Mouse (Mus musculus): ENCODE results near the gene Gucd1. TPM values are rescaled to one million over a fixed set of nuclear protein-coding genes. Genes with fewer than 3 reads are reported as not detected.
"Not testable (repeated sequence)": the region's sequence is repeated elsewhere in the genome, so short reads cannot be mapped to it uniquely, and the experiment has no call there.

Gene Gucd1
- polyA plus RNA-seq, 1 experiment from 2014 or later: 19.7 TPM

- POLR2A ChIA-PET: no interaction called here
- no peaks in the 10 kb centered on the region for H3K27me3 ChIP-seq
- TF ChIP-seq CTCF (IDR thresholded peaks at IDR 0.05): no peak
- DNase-seq (ENCODE audit: low read depth, low spot score) (peak; percentile 62), ATAC-seq (peak; percentile 98)
- in situ Hi-C loops (cut with MboI; ENCODE audit: low pct_unique_long_range_greater_than_20kb): loop anchor here (5.0 kb wide), 1 partner anchor 41 kb away; no protein-coding TSS in a partner anchor
- CTCF ChIA-PET: interaction anchor here (1.1 to 1.3 kb wide), 3 partner anchors 9 to 17 kb away, joined by 3 to 4 read pairs (median 4); no protein-coding TSS in a partner anchor
Observed at GRCm38 (mm10) chr10:75378688-75379087, 139.1 kb downstream of the Gucd1 start.

- POLR2A ChIA-PET; DNase-seq (ENCODE audit: low read depth, low spot score); H3K27me3 ChIP-seq; ATAC-seq; in situ Hi-C loops (cut with MboI; ENCODE audit: low pct_unique_long_range_greater_than_20kb); CTCF ChIA-PET: not testable (repeated sequence)
Observed at GRCm38 (mm10) chr10:75373655-75374351, 144.0 kb downstream of the Gucd1 start.

GRCm38 (mm10) chr10:75365231-75365633 lies 152.5 kb downstream of the Gucd1 start:
- ATAC-seq (no peak), DNase-seq (ENCODE audit: low read depth, low spot score) (no peak)
- POLR2A ChIA-PET: no interaction called here
- TF ChIP-seq CTCF (IDR thresholded peaks at IDR 0.05): no peak
- in situ Hi-C loops (cut with MboI; ENCODE audit: low pct_unique_long_range_greater_than_20kb): no loop called here
- CTCF ChIA-PET: interaction anchor here (1.5 to 1.7 kb wide), 2 partner anchors 14 to 114 kb away, joined by 3 to 4 read pairs; no protein-coding TSS in a partner anchor
- peaks cover 7% of the 10 kb centered on the region for H3K27me3 ChIP-seq

GRCm38 (mm10) chr10:75364796-75365195 lies 153.0 kb downstream of the Gucd1 start:
- peaks cover 8% of the 10 kb centered on the region for H3K27me3 ChIP-seq
- ChIA-PET CTCF (interaction anchor here (1.5 to 1.7 kb wide), 2 partner anchors 14 to 114 kb away, joined by 3 to 4 read pairs; no protein-coding TSS in a partner anchor), POLR2A (no interaction called here)
- DNase-seq (ENCODE audit: low read depth, low spot score): no peak
- no peak for ATAC-seq
- in situ Hi-C loops (cut with MboI; ENCODE audit: low pct_unique_long_range_greater_than_20kb): no loop called here
- TF ChIP-seq CTCF (IDR thresholded peaks at IDR 0.05): no peak

GRCm38 (mm10) chr10:75364214-75364690 lies 153.5 kb downstream of the Gucd1 start:
- POLR2A ChIA-PET; in situ Hi-C loops (cut with MboI; ENCODE audit: low pct_unique_long_range_greater_than_20kb): not testable (repeated sequence)

GRCm38 (mm10) chr10:75355341-75355740 lies 162.4 kb downstream of the Gucd1 start:
- no peak for TF ChIP-seq CTCF (IDR thresholded peaks at IDR 0.05)
- DNase-seq (ENCODE audit: low read depth, low spot score) (no peak), ATAC-seq (no peak)
- CTCF ChIA-PET: no interaction called here
- in situ Hi-C loops (cut with MboI; ENCODE audit: low pct_unique_long_range_greater_than_20kb): no loop called here
- POLR2A ChIA-PET: no interaction called here
- H3K27me3 ChIP-seq: peaks cover 18% of the 10 kb centered on the region

More at GRCm38 (mm10) chr10:75364214-75364690, 153.5 kb downstream of the Gucd1 start:
- CTCF ChIA-PET, H3K27me3 ChIP-seq, ATAC-seq: not testable (repeated sequence)
- peak; percentile 48 for DNase-seq (ENCODE audit: low read depth, low spot score)

- POLR2A ChIA-PET; ATAC-seq; in situ Hi-C loops (cut with MboI; ENCODE audit: low pct_unique_long_range_greater_than_20kb); DNase-seq (ENCODE audit: low read depth, low spot score); CTCF ChIA-PET: not testable (repeated sequence)
- H3K27me3 ChIP-seq: peaks cover 15% of the 10 kb centered on the region
Observed at GRCm38 (mm10) chr10:75353838-75354241, 163.9 kb downstream of the Gucd1 start.

GRCm38 (mm10) chr10:75352541-75352940 lies 165.2 kb downstream of the Gucd1 start:
- DNase-seq (ENCODE audit: low read depth, low spot score): no peak
- ATAC-seq: no peak
- peaks cover 15% of the 10 kb centered on the region for H3K27me3 ChIP-seq
- ChIA-PET POLR2A (no interaction called here), CTCF (no interaction called here)
- in situ Hi-C loops (cut with MboI; ENCODE audit: low pct_unique_long_range_greater_than_20kb): no loop called here
- TF ChIP-seq CTCF (IDR thresholded peaks at IDR 0.05): no peak

- peaks cover 22% of the 10 kb centered on the region for H3K27me3 ChIP-seq
- in situ Hi-C loops (cut with MboI; ENCODE audit: low pct_unique_long_range_greater_than_20kb): no loop called here
- CTCF ChIA-PET: no interaction called here
- DNase-seq (ENCODE audit: low read depth, low spot score): no peak
- TF ChIP-seq CTCF (IDR thresholded peaks at IDR 0.05): no peak
- no peak for ATAC-seq
- POLR2A ChIA-PET: no interaction called here
Observed at GRCm38 (mm10) chr10:75350564-75350963, 167.2 kb downstream of the Gucd1 start.

- no peak for DNase-seq (ENCODE audit: low read depth, low spot score)
- H3K27me3 ChIP-seq: peaks cover 15% of the 10 kb centered on the region
- no peak for TF ChIP-seq CTCF (IDR thresholded peaks at IDR 0.05)
- in situ Hi-C loops (cut with MboI; ENCODE audit: low pct_unique_long_range_greater_than_20kb): no loop called here
- no peak for ATAC-seq
- ChIA-PET POLR2A (no interaction called here), CTCF (interaction anchor here (1.9 kb wide), 1 partner anchor 24 kb away, joined by 4 read pairs; no protein-coding TSS in a partner anchor)
Observed at GRCm38 (mm10) chr10:75345265-75345664, 172.5 kb downstream of the Gucd1 start.

- CTCF ChIA-PET: interaction anchor here (1.9 kb wide), 1 partner anchor 23 kb away, joined by 4 read pairs; no protein-coding TSS in a partner anchor
- H3K27me3 ChIP-seq: peaks cover 15% of the 10 kb centered on the region
- ATAC-seq; DNase-seq (ENCODE audit: low read depth, low spot score); in situ Hi-C loops (cut with MboI; ENCODE audit: low pct_unique_long_range_greater_than_20kb); POLR2A ChIA-PET: not testable (repeated sequence)
Observed at GRCm38 (mm10) chr10:75344563-75344962, 173.2 kb downstream of the Gucd1 start.

All from Patski (cell line).